Mouse (Mus musculus): ENCODE data around the gene Ccdc141. TPM values are rescaled to one million over a fixed set of nuclear protein-coding genes. Genes with fewer than 3 reads are reported as not detected.

The Ccdc141 gene
- polyA plus RNA-seq, 1 experiment from 2014 or later = 2.2 TPM

DNA sequence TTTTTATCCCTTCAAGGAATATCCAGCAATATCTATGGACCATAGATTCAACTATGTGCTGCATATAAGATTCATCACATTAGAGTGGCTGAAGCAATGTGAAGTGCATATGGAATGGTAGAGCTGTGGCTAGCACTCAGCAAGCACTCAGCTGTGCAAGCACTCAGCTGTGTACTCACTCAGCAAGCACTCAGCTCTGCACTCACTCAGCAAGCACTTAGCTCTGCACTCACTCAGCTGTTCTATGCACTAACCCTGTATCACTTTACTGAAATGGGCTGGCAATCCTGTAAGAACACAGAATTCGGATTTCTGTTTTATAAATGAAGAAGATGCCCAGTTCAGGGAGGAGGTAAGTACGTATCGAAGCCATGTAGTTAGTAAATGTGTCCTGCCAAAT lies 89.8 kb downstream of the Ccdc141 start:
- Histone ChIP-seq H3K9ac (ENCODE audit: low read depth, low read length) (no peak overlapping the region), H3K9me3 (ENCODE audit: control insufficient read depth) (no peaks in the 10 kb centered on the region), H3K4me3 (ENCODE audit: low read depth, low read length) (no peak overlapping the region), H3K27me3 (replicated peaks; ENCODE audit: control insufficient read depth, insufficient read depth, low read length) (no peaks in the 10 kb centered on the region), H3K4me2 (replicated peaks; ENCODE audit: low read depth) (no peak overlapping the region), H3K27ac (ENCODE audit: low read depth, low read length) (no peak overlapping the region), H3K36me3 (ENCODE audit: control insufficient read depth, insufficient read depth) (no peaks in the 10 kb centered on the region), H3K4me1 (replicated peaks; ENCODE audit: control insufficient read depth, insufficient read depth, low read length) (no peaks in the 10 kb centered on the region)
- 93% methylated on average over 3 of the region's 3 CpGs for WGBS
- no peak for ATAC-seq
- TF ChIP-seq CTCF (IDR thresholded peaks at IDR 0.05; ENCODE audit: low read depth) = no peak

DNA sequence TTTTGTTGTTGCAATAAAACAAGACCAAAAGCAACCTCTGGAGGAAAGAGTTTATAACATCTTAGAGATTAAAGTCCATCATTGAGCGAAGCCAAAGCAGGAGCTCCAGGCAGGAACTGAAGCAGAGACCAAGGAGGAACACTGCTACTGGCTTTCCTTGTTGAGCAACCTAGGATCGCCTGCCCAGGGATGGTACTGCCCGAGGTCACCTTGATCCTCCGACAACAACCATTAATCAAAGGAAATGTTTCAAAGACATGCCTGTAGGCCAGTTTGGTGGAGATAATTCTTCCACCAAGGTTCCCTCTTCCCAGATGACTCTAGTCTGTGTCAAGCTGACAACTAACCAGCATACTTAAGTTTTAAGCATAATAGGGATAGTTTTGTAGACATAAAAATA lies 91.7 kb downstream of the Ccdc141 start:
- H3K9ac ChIP-seq (ENCODE audit: low read depth, low read length) = no peak overlapping the region
- ATAC-seq = peak; percentile 43; the same call in 1 of the 2 replicates
- 70% methylated on average over 4 of the region's 4 CpGs for WGBS

DNA sequence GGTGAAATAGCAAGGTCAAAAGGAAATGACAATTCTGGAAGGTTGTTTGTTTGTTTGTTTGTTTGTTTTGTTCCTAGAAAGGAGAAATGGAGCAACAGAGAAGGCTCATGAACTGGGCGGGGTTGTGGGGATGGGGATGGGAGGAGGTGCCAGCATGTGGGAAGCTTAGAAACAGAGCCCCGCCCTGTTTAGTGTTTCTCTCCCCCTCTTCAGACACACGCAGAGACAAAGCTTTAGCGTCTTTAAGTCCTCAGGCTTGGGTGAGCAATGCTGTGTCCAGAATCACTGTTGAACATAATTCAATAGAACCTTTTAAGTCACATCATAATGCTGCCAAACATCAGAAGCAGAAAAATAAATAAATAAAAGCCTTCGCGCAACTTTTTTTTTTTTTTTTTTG lies 96.1 kb downstream of the Ccdc141 start:
- Histone ChIP-seq H3K27me3 (replicated peaks; ENCODE audit: control insufficient read depth, insufficient read depth, low read length) (no peaks in the 10 kb centered on the region), H3K9me3 (ENCODE audit: control insufficient read depth) (no peaks in the 10 kb centered on the region), H3K9ac (ENCODE audit: low read depth, low read length) (no peak overlapping the region), H3K36me3 (ENCODE audit: control insufficient read depth, insufficient read depth) (no peaks in the 10 kb centered on the region), H3K4me2 (replicated peaks; ENCODE audit: low read depth) (no peak overlapping the region), H3K4me1 (replicated peaks; ENCODE audit: control insufficient read depth, insufficient read depth, low read length) (no peaks in the 10 kb centered on the region), H3K27ac (ENCODE audit: low read depth, low read length) (no peak overlapping the region), H3K4me3 (ENCODE audit: low read depth, low read length) (no peak overlapping the region)
- no peak for ATAC-seq
- WGBS = 53% methylated on average over 6 of the region's 6 CpGs
- no peak for TF ChIP-seq CTCF (IDR thresholded peaks at IDR 0.05; ENCODE audit: low read depth)

More for the DNA sequence above, 91.7 kb downstream of the Ccdc141 start:
- H3K27ac ChIP-seq (ENCODE audit: low read depth, low read length) = no peak overlapping the region
- H3K36me3 ChIP-seq (ENCODE audit: control insufficient read depth, insufficient read depth) = no peaks in the 10 kb centered on the region
- no peaks in the 10 kb centered on the region for H3K4me1 ChIP-seq (replicated peaks; ENCODE audit: control insufficient read depth, insufficient read depth, low read length)
- H3K4me2 ChIP-seq (replicated peaks; ENCODE audit: low read depth) = no peak overlapping the region
- no peaks in the 10 kb centered on the region for H3K9me3 ChIP-seq (ENCODE audit: control insufficient read depth)
- H3K27me3 ChIP-seq (replicated peaks; ENCODE audit: control insufficient read depth, insufficient read depth, low read length) = no peaks in the 10 kb centered on the region
- H3K4me3 ChIP-seq (ENCODE audit: low read depth, low read length) = no peak overlapping the region
- TF ChIP-seq CTCF (IDR thresholded peaks at IDR 0.05; ENCODE audit: low read depth) = no peak

- TF ChIP-seq CTCF (IDR thresholded peaks at IDR 0.05; ENCODE audit: low read depth) = no peak
- Histone ChIP-seq H3K9ac (ENCODE audit: low read depth, low read length) (no peak overlapping the region), H3K4me2 (replicated peaks; ENCODE audit: low read depth) (no peak overlapping the region), H3K9me3 (ENCODE audit: control insufficient read depth) (no peaks in the 10 kb centered on the region), H3K4me3 (ENCODE audit: low read depth, low read length) (no peak overlapping the region), H3K27ac (ENCODE audit: low read depth, low read length) (no peak overlapping the region), H3K4me1 (replicated peaks; ENCODE audit: control insufficient read depth, insufficient read depth, low read length) (no peaks in the 10 kb centered on the region), H3K27me3 (replicated peaks; ENCODE audit: control insufficient read depth, insufficient read depth, low read length) (no peaks in the 10 kb centered on the region), H3K36me3 (ENCODE audit: control insufficient read depth, insufficient read depth) (no peaks in the 10 kb centered on the region)
- 74% methylated on average over 5 of the region's 5 CpGs for WGBS
- ATAC-seq = no peak
Measured at GRCm38 (mm10) chr2:77073930-77074329, 96.5 kb downstream of the Ccdc141 start.

DNA sequence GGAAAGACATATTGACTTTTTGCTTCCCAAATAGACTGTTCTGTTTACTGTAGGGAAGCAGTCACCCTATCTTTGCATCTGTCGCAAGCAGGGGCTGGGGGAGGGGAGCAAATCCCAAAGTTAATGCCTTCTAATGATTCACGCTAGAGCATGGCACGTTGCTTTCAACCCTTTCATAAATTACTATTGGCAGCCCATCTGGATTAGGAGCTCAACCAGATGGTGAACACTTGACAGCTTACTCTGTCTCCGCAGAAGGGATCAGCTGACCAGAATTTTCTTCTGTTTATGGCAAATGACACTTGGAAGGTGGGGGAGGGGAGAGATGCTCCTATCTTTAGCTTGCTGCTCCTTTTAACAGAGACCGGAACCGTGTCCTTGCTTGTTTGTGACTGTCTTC lies 105.1 kb downstream of the Ccdc141 start:
- no peak overlapping the region for H3K4me2 ChIP-seq (replicated peaks; ENCODE audit: low read depth)
- no peaks in the 10 kb centered on the region for H3K4me1 ChIP-seq (replicated peaks; ENCODE audit: control insufficient read depth, insufficient read depth, low read length)
- no peaks in the 10 kb centered on the region for H3K9me3 ChIP-seq (ENCODE audit: control insufficient read depth)
- ATAC-seq = no peak
- H3K9ac ChIP-seq (ENCODE audit: low read depth, low read length) = no peak overlapping the region
- H3K36me3 ChIP-seq (ENCODE audit: control insufficient read depth, insufficient read depth) = no peaks in the 10 kb centered on the region
- TF ChIP-seq CTCF (IDR thresholded peaks at IDR 0.05; ENCODE audit: low read depth) = no peak
- H3K27ac ChIP-seq (ENCODE audit: low read depth, low read length) = no peak overlapping the region
- WGBS = 42% methylated on average over 6 of the region's 6 CpGs
- H3K4me3 ChIP-seq (ENCODE audit: low read depth, low read length) = no peak overlapping the region
- no peaks in the 10 kb centered on the region for H3K27me3 ChIP-seq (replicated peaks; ENCODE audit: control insufficient read depth, insufficient read depth, low read length)

GRCm38 (mm10) chr2:77061871-77062270 lies 108.6 kb downstream of the Ccdc141 start:
- H3K36me3 ChIP-seq (ENCODE audit: control insufficient read depth, insufficient read depth) = no peaks in the 10 kb centered on the region
- ATAC-seq = no peak
- no peaks in the 10 kb centered on the region for H3K9me3 ChIP-seq (ENCODE audit: control insufficient read depth)
- no peaks in the 10 kb centered on the region for H3K27me3 ChIP-seq (replicated peaks; ENCODE audit: control insufficient read depth, insufficient read depth, low read length)
- H3K9ac ChIP-seq (ENCODE audit: low read depth, low read length) = no peak overlapping the region
- WGBS = 27% methylated on average over 3 of the region's 3 CpGs
- H3K27ac ChIP-seq (ENCODE audit: low read depth, low read length) = no peak overlapping the region
- no peaks in the 10 kb centered on the region for H3K4me1 ChIP-seq (replicated peaks; ENCODE audit: control insufficient read depth, insufficient read depth, low read length)
- no peak overlapping the region for H3K4me3 ChIP-seq (ENCODE audit: low read depth, low read length)
- TF ChIP-seq CTCF (IDR thresholded peaks at IDR 0.05; ENCODE audit: low read depth) = peak; percentile 77
- no peak overlapping the region for H3K4me2 ChIP-seq (replicated peaks; ENCODE audit: low read depth)

DNA sequence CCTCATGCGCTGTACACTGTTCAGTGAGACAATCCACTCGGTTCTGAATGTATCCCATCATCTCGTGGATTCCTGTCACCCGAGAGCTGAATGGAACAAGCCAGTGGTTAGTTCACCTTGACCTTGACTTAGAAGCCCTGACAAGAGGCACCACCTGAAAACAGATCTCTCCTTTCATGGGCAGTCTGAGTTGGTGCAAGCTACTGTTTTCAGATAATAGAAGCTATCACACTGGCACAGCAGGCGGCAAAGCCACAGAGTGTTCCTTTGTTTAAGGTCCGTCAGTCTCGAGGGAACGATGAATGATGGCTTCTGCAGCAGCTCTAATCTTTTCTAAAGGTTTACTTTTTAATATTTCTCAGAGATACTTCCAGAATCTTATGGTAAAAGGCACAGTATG lies 110.8 kb downstream of the Ccdc141 start:
- Histone ChIP-seq H3K27ac (ENCODE audit: low read depth, low read length) (no peak overlapping the region), H3K36me3 (ENCODE audit: control insufficient read depth, insufficient read depth) (no peaks in the 10 kb centered on the region), H3K4me3 (ENCODE audit: low read depth, low read length) (no peak overlapping the region), H3K9me3 (ENCODE audit: control insufficient read depth) (no peaks in the 10 kb centered on the region), H3K27me3 (replicated peaks; ENCODE audit: control insufficient read depth, insufficient read depth, low read length) (no peaks in the 10 kb centered on the region), H3K9ac (ENCODE audit: low read depth, low read length) (no peak overlapping the region), H3K4me1 (replicated peaks; ENCODE audit: control insufficient read depth, insufficient read depth, low read length) (no peaks in the 10 kb centered on the region), H3K4me2 (replicated peaks; ENCODE audit: low read depth) (no peak overlapping the region)
- ATAC-seq = no peak
- TF ChIP-seq CTCF (IDR thresholded peaks at IDR 0.05; ENCODE audit: low read depth) = no peak
- 62% methylated on average over 8 of the region's 8 CpGs for WGBS

Measured in intestine, postnatal 0 days (tissue).